Mouse (Mus musculus) lung, adult 10 weeks (tissue): ENCODE data around the gene Nova2. TPM values are rescaled to one million over a fixed set of nuclear protein-coding genes. Genes with fewer than 3 reads are reported as not detected.

Experiments
- polyA plus RNA-seq: library from polyadenylated mRNA; stranded (reverse); fragments of 350-450 nt; fragmentation: Illumina TruSeq; extraction: RNeasy Lipid Tissue Mini Kit (QIAGEN cat#74804); gene quantifications from one replicate; pipeline ENCODE4 v1.2.3, GENCODE M21; 2014; ENCODE audit warnings: low read depth, low replicate concordance; ENCODE audit not compliant: insufficient read depth

Nova2 gene
- polyA plus RNA-seq: 2.6 TPM

GRCm38 (mm10) chr7:18925162-18925938 is at the start of gene Nova2:
Gene Nova2, plus strand, starts transcription at chr7:18925888.

GRCm38 (mm10) chr7:18910241-18910831 is 15.4 kb upstream of the Nova2 start, which contains the start of gene Ccdc61:
Gene Ccdc61, minus strand, starts transcription at chr7:18910415.

GRCm38 (mm10) chr7:18987100-18987499 is 61.4 kb downstream of the Nova2 start, which contains the start of gene Nanos2:
Gene Nanos2, plus strand, starts transcription at chr7:18987400.

GRCm38 (mm10) chr7:18990601-18991295 is 65.1 kb downstream of the Nova2 start, which contains the start of gene Mypop:
Gene Mypop, plus strand, starts transcription at chr7:18991245.

GRCm38 (mm10) chr7:19003902-19004630 is 78.4 kb downstream of the Nova2 start, which contains the start of gene Irf2bp1:
Gene Irf2bp1, plus strand, starts transcription at chr7:19004044.

Other genes starting within 250 kb of the Nova2 start
- gene Psg20, start 239.7 kb upstream of the Nova2 start, polyA plus RNA-seq: not detected
- not detected for gene Psg22, start 207.8 kb upstream of the Nova2 start, polyA plus RNA-seq
- gene Psg19, start 127.4 kb upstream of the Nova2 start, polyA plus RNA-seq: not detected
- gene Psg17, start 104.3 kb upstream of the Nova2 start, polyA plus RNA-seq: 0.18 TPM
- gene Mill2, start 85.9 kb upstream of the Nova2 start, polyA plus RNA-seq: 19.7 TPM
- 36.8 TPM for gene Pglyrp1, start 54.6 kb upstream of the Nova2 start, polyA plus RNA-seq
- gene Ccdc61, start 15.5 kb upstream of the Nova2 start, polyA plus RNA-seq: 11.3 TPM
- gene Nanos2, start 61.5 kb downstream of the Nova2 start, polyA plus RNA-seq: not detected
- gene Mypop, start 65.4 kb downstream of the Nova2 start, polyA plus RNA-seq: 2.8 TPM
- gene Irf2bp1, start 78.2 kb downstream of the Nova2 start, polyA plus RNA-seq: 19.2 TPM
- gene Foxa3, start 97.7 kb downstream of the Nova2 start, polyA plus RNA-seq: 0.19 TPM
- 35.7 TPM for gene Sympk, start 98.5 kb downstream of the Nova2 start, polyA plus RNA-seq
- not detected for gene Rsph6a, start 128.8 kb downstream of the Nova2 start, polyA plus RNA-seq
- gene Dmwd, start 150.3 kb downstream of the Nova2 start, polyA plus RNA-seq: 27.0 TPM
- 30.8 TPM for gene Dmpk, start 158.0 kb downstream of the Nova2 start, polyA plus RNA-seq
- gene Six5, start 168.7 kb downstream of the Nova2 start, polyA plus RNA-seq: 6.2 TPM
- not detected for gene Gm4969, start 192.5 kb downstream of the Nova2 start, polyA plus RNA-seq
- 5.1 TPM for gene Fbxo46, start 194.0 kb downstream of the Nova2 start, polyA plus RNA-seq
- gene Qpctl, start 223.4 kb downstream of the Nova2 start, polyA plus RNA-seq: 6.5 TPM
- gene Snrpd2, start 223.8 kb downstream of the Nova2 start, polyA plus RNA-seq: 65.6 TPM
- 0.12 TPM for gene Gipr, start 240.2 kb downstream of the Nova2 start, polyA plus RNA-seq